Mouse (Mus musculus): Measurements from ENCODE around the gene Ngrn.

DNA sequence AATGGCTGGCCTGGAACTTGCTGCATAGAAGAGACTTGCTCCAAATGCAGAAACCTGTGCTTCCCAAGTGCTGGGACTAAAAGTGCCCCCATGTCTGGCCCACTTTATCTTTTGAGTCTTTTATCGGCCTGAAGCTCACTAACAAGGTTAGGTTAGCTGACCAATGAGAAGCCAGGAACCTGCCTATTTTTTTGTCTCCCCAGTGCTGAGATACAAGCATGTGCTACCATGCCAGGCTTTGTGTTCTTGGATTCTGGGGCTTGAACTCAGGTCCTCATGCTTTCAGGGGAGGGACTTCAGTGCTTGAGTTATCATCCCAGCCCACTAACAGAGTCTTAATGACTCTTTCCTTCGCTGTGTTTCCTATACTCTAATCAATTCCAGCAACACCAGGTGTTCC, 3.3 kb upstream of the Ngrn start:
- TF ChIP-seq GATA1 (IDR thresholded peaks at IDR 0.05; ENCODE audit: low read length) (no peak), TAL1 (IDR thresholded peaks at IDR 0.05; ENCODE audit: low read length) (no peak)

Data from erythroblast, embryonic 14.5 days (primary cell).